Mouse (Mus musculus): ENCODE measurements around the gene Cpsf4l.

- TF ChIP-seq FLI1 (IDR thresholded peaks at IDR 0.05; ENCODE audit: low read length) (no peak), GATA1 (IDR thresholded peaks at IDR 0.05; ENCODE audit: borderline replicate concordance, low read length) (no peak)
These were observed 18.0 kb downstream of the Cpsf4l start for GRCm38 (mm10) chr11:113691851-113692250.
